Mouse (Mus musculus): ENCODE results near the gene Gmppb. TPM values are rescaled to one million over a fixed set of nuclear protein-coding genes. Genes with fewer than 3 reads are reported as not detected.

The Gmppb gene
- polyA plus RNA-seq, 1 experiment from 2014 or later, result 21.9 TPM

GRCm38 (mm10) chr9:108067199-108067598, 18.2 kb downstream of the Gmppb start:
- no peak overlapping the region for H3K4me2 ChIP-seq (replicated peaks)
- no peak overlapping the region for H3K9ac ChIP-seq
- no peak for ATAC-seq (ENCODE audit: low FRiP score)
- peaks cover 51% of the 10 kb centered on the region for H3K36me3 ChIP-seq
- no peaks in the 10 kb centered on the region for H3K9me3 ChIP-seq (replicated peaks)
- H3K27me3 ChIP-seq, result no peaks in the 10 kb centered on the region
- no peak overlapping the region for H3K4me3 ChIP-seq
- H3K27ac ChIP-seq, result no peak overlapping the region
- no peaks in the 10 kb centered on the region for H3K4me1 ChIP-seq
- 83% methylated on average over 7 of the region's 7 CpGs for WGBS

- H3K27me3 ChIP-seq, result no peaks in the 10 kb centered on the region
- H3K9ac ChIP-seq, result no peak overlapping the region; the same call in 1 of the 2 replicates
- WGBS, result 24% methylated on average over 8 of the region's 8 CpGs
- no peak overlapping the region for H3K27ac ChIP-seq
- no peaks in the 10 kb centered on the region for H3K4me1 ChIP-seq
- H3K4me3 ChIP-seq, result no peak overlapping the region
- no peak overlapping the region for H3K4me2 ChIP-seq (replicated peaks)
- H3K9me3 ChIP-seq (replicated peaks), result no peaks in the 10 kb centered on the region
- peaks cover 47% of the 10 kb centered on the region for H3K36me3 ChIP-seq
- peak; percentile 42 for ATAC-seq (ENCODE audit: low FRiP score)
These were observed 18.9 kb downstream of the Gmppb start for GRCm38 (mm10) chr9:108067900-108068299.

GRCm38 (mm10) chr9:108069007-108069406, 20.0 kb downstream of the Gmppb start:
- Histone ChIP-seq H3K9ac (no peak overlapping the region), H3K4me2 (replicated peaks) (no peak overlapping the region), H3K4me3 (no peak overlapping the region), H3K27me3 (no peaks in the 10 kb centered on the region), H3K27ac (no peak overlapping the region), H3K36me3 (peaks cover 39% of the 10 kb centered on the region), H3K9me3 (replicated peaks) (no peaks in the 10 kb centered on the region), H3K4me1 (no peaks in the 10 kb centered on the region)
- ATAC-seq (ENCODE audit: low FRiP score), result no peak
- 93% methylated on average over 9 of the region's 9 CpGs for WGBS

DNA sequence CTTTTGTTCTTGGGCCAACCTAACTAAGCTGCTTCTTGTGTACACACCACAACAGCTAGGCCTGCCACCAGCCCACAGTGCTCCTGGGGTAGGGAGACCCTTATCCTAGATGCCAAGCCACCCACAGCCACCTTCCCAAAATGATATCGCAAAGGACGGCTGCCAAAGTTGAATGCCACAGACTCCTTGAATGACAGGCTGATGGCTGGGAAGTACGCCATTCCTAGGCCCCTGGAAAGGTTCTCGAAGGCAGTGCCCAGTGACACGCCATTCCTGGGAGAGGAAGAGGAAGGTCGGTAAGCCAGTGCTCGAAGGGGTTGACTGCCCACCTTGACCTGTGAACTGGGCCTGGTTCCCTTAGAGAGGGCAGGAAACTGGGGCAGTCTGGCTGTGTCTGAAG, 20.5 kb downstream of the Gmppb start:
- Histone ChIP-seq H3K9ac (no peak overlapping the region), H3K4me3 (no peak overlapping the region), H3K4me2 (replicated peaks) (no peak overlapping the region), H3K36me3 (peaks cover 35% of the 10 kb centered on the region), H3K9me3 (replicated peaks) (no peaks in the 10 kb centered on the region), H3K4me1 (no peaks in the 10 kb centered on the region), H3K27ac (no peak overlapping the region), H3K27me3 (no peaks in the 10 kb centered on the region)
- WGBS, result 91% methylated on average over 7 of the region's 7 CpGs
- ATAC-seq (ENCODE audit: low FRiP score), result no peak

DNA sequence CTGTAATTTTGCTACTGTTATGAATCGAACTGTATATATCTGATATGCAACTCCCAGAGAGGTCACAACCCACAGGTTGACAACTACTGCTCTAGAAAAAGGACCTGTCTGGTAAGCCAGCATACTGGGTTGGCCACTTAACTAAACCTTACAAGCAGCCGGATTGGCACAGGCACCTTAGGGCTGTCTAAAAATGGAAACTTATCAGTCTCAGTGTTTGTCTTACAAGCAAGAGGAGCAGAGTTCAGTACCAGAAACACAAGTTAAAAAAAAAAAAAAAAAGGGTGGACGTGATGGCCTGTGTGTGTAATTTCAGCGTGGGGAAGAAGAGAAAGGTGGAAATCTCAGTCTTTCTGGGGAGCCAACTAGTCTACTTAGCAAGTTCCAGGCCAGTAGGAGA, 22.8 kb downstream of the Gmppb start:
- no peaks in the 10 kb centered on the region for H3K27me3 ChIP-seq

DNA sequence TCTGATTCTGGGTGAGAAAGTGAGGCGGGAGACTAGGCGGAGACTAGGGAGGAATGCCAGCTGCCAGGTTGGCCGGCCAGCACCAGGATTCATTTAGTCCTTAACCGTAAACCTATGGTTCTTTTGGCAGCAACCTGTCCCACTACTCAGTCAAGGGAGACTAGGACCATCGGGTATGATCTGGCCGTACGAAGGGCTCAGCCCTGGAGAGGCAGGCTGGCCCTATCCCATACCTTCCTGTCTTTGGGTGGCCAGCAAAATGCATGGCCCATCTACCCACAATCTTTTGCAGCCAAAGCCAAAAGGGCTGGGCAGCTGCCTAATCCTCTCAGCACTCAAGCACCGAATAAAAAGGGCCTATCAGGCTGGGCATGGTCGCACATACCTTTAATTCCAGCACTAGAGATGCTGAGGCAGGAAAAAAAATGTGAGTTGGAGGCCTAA, 23.5 kb downstream of the Gmppb start:
- WGBS, result 77% methylated on average over 9 of the region's 9 CpGs
- ATAC-seq (ENCODE audit: low FRiP score), result no peak
- H3K36me3 ChIP-seq, result peaks cover 25% of the 10 kb centered on the region
- no peak overlapping the region for H3K4me3 ChIP-seq
- no peaks in the 10 kb centered on the region for H3K27me3 ChIP-seq
- H3K27ac ChIP-seq, result no peak overlapping the region
- no peak overlapping the region for H3K9ac ChIP-seq
- no peaks in the 10 kb centered on the region for H3K9me3 ChIP-seq (replicated peaks)
- H3K4me2 ChIP-seq (replicated peaks), result no peak overlapping the region
- H3K4me1 ChIP-seq, result peaks cover under 1% of the 10 kb centered on the region

More for the DNA sequence above, 22.8 kb downstream of the Gmppb start:
- Histone ChIP-seq H3K4me2 (replicated peaks) (no peak overlapping the region), H3K9me3 (replicated peaks) (no peaks in the 10 kb centered on the region), H3K27ac (no peak overlapping the region), H3K36me3 (peaks cover 25% of the 10 kb centered on the region), H3K4me3 (no peak overlapping the region), H3K4me1 (no peaks in the 10 kb centered on the region), H3K9ac (no peak overlapping the region)
- WGBS, result 90% methylated on average over 4 of the region's 4 CpGs
- no peak for ATAC-seq (ENCODE audit: low FRiP score)

GRCm38 (mm10) chr9:108073141-108073930, 24.3 kb downstream of the Gmppb start:
- H3K4me3 ChIP-seq, result no peak overlapping the region
- no peaks in the 10 kb centered on the region for H3K27me3 ChIP-seq
- no peak overlapping the region for H3K9ac ChIP-seq
- H3K27ac ChIP-seq, result no peak overlapping the region
- peaks cover 25% of the 10 kb centered on the region for H3K36me3 ChIP-seq
- H3K9me3 ChIP-seq (replicated peaks), result no peaks in the 10 kb centered on the region
- H3K4me2 ChIP-seq (replicated peaks), result no peak overlapping the region
- peaks cover 9% of the 10 kb centered on the region for H3K4me1 ChIP-seq
- WGBS, result 71% methylated on average over 7 of the region's 7 CpGs
- ATAC-seq (ENCODE audit: low FRiP score), result no peak

GRCm38 (mm10) chr9:108080168-108080567, 31.1 kb downstream of the Gmppb start, which contains the start of gene Mst1:
TSS of gene Mst1 (plus strand) at chr9:108080436.
- H3K9ac ChIP-seq, result peak within 1 kb of the TSS; percentile 87
- peaks cover 18% of the 10 kb centered on the region for H3K4me1 ChIP-seq
- H3K27me3 ChIP-seq, result peaks cover 43% of the 10 kb centered on the region
- H3K27ac ChIP-seq, result no peak within 1 kb of the TSS
- peak within 1 kb of the TSS; percentile 87 for H3K4me2 ChIP-seq (replicated peaks)
- peaks cover 15% of the 10 kb centered on the region for H3K36me3 ChIP-seq
- ATAC-seq (ENCODE audit: low FRiP score), result no peak
- WGBS, result 79% methylated on average over 5 of the region's 5 CpGs
- H3K4me3 ChIP-seq, result peak within 1 kb of the TSS; percentile 59
- H3K9me3 ChIP-seq (replicated peaks), result no peaks in the 10 kb centered on the region

DNA sequence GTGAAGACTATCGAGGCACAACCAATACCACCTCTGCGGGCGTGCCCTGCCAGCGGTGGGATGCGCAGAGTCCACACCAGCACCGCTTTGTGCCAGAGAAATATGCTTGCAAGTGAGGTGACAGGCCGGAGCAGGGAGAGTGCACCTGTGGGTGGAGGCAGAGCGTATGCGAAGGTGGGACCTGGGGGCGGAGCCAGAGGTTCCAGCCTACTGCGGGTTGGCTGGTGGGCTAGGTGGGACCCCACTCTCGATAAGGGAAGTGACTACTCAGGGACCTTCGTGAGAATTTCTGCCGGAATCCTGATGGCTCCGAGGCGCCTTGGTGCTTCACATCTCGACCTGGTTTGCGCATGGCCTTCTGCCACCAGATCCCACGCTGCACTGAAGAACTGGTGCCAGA, 33.5 kb downstream of the Gmppb start:
- H3K9me3 ChIP-seq (replicated peaks), result no peaks in the 10 kb centered on the region
- peaks cover 17% of the 10 kb centered on the region for H3K4me1 ChIP-seq
- WGBS, result 4% methylated on average over 19 of the region's 19 CpGs
- H3K36me3 ChIP-seq, result peaks cover 38% of the 10 kb centered on the region
- 0 out of 2 replicates have a peak overlapping the region, but pooled peaks have one; percentile 5 for H3K4me3 ChIP-seq
- 0 out of 2 replicates have a peak overlapping the region, but pooled peaks have one; percentile 20 for H3K9ac ChIP-seq
- ATAC-seq (ENCODE audit: low FRiP score), result no peak
- H3K4me2 ChIP-seq (replicated peaks), result peak overlapping the region; percentile 24
- H3K27me3 ChIP-seq, result peaks cover 43% of the 10 kb centered on the region
- no peak overlapping the region for H3K27ac ChIP-seq

DNA sequence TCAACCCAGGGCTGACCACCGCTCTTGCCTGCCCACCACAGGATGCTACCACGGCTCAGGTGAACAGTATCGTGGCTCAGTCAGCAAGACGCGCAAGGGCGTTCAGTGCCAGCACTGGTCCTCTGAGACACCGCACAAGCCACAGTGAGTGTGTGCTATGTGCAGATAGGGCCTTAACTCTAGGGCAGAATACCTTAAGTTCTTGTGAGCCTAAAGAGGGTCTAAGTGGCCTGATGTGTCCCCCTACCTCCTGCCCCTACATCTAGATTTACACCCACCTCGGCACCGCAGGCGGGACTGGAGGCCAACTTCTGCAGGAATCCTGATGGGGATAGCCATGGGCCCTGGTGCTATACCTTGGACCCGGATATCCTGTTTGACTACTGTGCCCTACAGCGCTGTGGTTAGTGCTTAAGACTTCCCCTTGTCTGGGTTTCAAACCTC, 34.0 kb downstream of the Gmppb start, which contains the start of gene Rnf123:
Rnf123 (minus strand) TSS at position 359 of the 444 bp plus-strand sequence.
- Histone ChIP-seq H3K4me1 (peaks cover 12% of the 10 kb centered on the region), H3K27me3 (peaks cover 43% of the 10 kb centered on the region), H3K4me2 (replicated peaks) (peak within 1 kb of the TSS; percentile 24), H3K4me3 (0 out of 2 replicates have a peak within 1 kb of the TSS, but pooled peaks have one; percentile 5), H3K9me3 (replicated peaks) (no peaks in the 10 kb centered on the region), H3K27ac (no peak within 1 kb of the TSS), H3K9ac (0 out of 2 replicates have a peak within 1 kb of the TSS, but pooled peaks have one; percentile 20), H3K36me3 (peaks cover 43% of the 10 kb centered on the region)
- WGBS, result 35% methylated on average over 12 of the region's 12 CpGs
- ATAC-seq (ENCODE audit: low FRiP score), result no peak

DNA sequence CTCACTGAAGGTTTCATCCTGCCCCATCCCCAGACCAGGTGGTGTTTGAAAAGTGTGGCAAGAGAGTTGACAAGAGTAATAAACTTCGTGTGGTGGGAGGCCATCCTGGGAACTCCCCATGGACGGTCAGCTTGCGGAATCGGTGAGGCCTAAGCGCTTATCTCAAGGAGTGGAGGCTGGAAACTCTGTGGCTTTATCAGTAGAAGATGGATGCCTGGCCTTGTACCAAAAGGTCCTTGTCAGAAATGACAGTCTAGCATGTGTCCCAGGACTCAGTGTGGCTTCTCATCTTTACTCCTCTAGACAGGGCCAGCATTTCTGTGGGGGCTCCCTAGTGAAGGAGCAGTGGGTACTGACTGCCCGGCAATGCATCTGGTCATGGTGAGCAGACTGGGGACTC, 34.5 kb downstream of the Gmppb start:
- H3K9ac ChIP-seq, result no peak overlapping the region
- H3K9me3 ChIP-seq (replicated peaks), result no peaks in the 10 kb centered on the region
- H3K4me3 ChIP-seq, result no peak overlapping the region
- H3K4me1 ChIP-seq, result peaks cover 7% of the 10 kb centered on the region
- 83% methylated on average over 6 of the region's 6 CpGs for WGBS
- no peak overlapping the region for H3K4me2 ChIP-seq (replicated peaks)
- no peak overlapping the region for H3K27ac ChIP-seq
- ATAC-seq (ENCODE audit: low FRiP score), result no peak
- H3K27me3 ChIP-seq, result peaks cover 43% of the 10 kb centered on the region
- peaks cover 49% of the 10 kb centered on the region for H3K36me3 ChIP-seq

DNA sequence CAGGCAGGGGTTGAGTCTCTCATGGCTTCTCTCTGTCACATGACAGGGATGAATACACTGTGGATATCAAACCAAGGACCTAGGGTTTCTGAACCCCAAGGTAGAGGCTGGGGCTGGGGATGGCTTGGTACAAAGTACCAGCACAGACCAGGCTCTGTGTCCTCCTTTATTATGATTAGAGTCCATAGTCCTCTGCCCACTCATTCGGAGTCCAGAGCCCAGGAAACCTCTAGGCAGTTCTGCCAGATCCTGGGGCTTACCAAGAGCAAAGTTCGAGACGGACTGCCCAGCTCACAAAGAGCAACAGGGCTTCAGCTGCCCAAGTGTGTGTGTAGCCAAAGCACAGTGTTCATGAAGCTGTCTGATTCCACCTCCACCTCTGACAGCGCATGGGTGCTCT, 36.2 kb downstream of the Gmppb start:
- no peaks in the 10 kb centered on the region; the same call in 1 of the 2 replicates for H3K4me1 ChIP-seq
- peaks cover 39% of the 10 kb centered on the region for H3K27me3 ChIP-seq
- H3K4me3 ChIP-seq, result no peak overlapping the region
- H3K27ac ChIP-seq, result no peak overlapping the region
- 95% methylated on average over 4 of the region's 4 CpGs for WGBS
- H3K9me3 ChIP-seq (replicated peaks), result no peaks in the 10 kb centered on the region
- no peak for ATAC-seq (ENCODE audit: low FRiP score)
- H3K36me3 ChIP-seq, result peaks cover 66% of the 10 kb centered on the region
- no peak overlapping the region for H3K9ac ChIP-seq
- H3K4me2 ChIP-seq (replicated peaks), result no peak overlapping the region

Measured in hindbrain, embryonic 12.5 days (tissue).